Mouse (Mus musculus) kidney, postnatal 10 days (tissue): ENCODE data around the gene Plek.
"Not testable (repeated sequence)": the region's sequence is repeated elsewhere in the genome, so short reads cannot be mapped to it uniquely, and the experiment has no call there.

Experiments
- DNase-seq: peaks from one replicate; pipeline ENCODE4 v3.0.0; 2021; ENCODE audit warnings: mixed read lengths

Gene Plek

GRCm38 (mm10) chr11:17051545-17052475 is at the start of gene Plek, which contains the start of gene Cnrip1:
Gene Plek (minus strand): TSS chr11:17052381.
Gene Cnrip1 (plus strand): TSS chr11:17051586.
- DNase-seq: peak; percentile 83

GRCm38 (mm10) chr11:17086106-17086505 is 33.9 kb upstream of the Plek start:
- DNase-seq: no peak

- DNase-seq: no peak
Observed at GRCm38 (mm10) chr11:17083866-17084265, 31.7 kb upstream of the Plek start.

GRCm38 (mm10) chr11:17083455-17083854 is 31.3 kb upstream of the Plek start:
- DNase-seq: no peak

DNA sequence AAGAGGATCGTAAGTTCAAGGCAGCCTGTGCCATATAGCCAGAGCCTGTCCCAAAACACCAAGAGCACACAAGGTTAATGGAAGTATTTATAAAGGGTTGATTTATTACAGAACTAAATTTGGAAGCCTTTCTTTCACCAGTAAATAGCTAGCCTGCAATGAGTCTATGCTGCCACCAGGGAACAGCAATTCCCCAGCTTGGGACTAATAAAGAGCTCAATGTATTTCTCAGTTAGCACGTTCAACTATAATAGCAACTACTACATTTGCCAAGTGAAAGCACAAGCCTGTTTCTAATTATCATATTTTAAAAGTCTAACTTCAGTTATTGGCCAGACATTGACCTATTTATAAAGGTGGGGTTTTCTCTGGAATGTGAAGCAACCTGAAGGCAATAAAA is 30.8 kb upstream of the Plek start:
- peak; percentile 48 for DNase-seq

DNA sequence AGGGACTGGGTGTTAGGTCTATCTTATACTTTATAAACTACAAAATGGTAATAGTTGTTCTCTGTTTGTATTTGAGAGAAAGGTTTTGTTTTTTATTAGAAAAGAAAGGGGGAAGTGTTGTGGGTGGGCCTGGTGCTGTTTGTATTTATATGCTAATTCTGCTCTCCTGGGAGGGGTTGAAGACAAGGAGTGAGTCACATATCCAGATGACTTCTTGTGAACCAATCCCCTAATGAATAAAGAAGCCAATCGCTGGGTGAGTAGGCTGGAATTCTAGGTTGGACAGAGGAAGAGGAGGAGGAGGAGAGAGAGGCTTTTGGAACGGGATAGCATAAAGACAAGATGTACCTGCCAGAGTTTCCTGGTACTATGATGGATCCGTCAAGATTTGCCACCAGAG is 29.9 kb upstream of the Plek start:
- DNase-seq: no peak

DNA sequence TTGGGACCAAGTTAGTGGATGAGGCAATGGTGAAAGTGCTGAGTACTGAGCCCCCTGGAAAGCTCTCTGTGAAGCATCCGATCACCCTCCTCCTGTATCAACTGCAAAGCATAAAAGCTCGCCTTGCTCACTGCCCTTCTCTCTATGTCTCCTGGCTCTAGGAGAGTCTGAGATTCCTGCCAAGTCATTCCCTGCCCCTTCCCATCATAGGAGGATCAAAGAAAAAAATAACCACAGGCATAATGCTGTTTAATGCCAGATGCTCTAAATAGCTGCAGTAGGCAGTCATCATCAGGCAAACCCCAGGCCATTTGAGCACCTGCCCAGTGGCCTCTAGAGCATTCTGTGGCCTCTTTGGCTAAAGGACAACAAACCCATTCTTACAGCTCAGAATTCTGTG is 23.5 kb upstream of the Plek start:
- DNase-seq: no peak

DNA sequence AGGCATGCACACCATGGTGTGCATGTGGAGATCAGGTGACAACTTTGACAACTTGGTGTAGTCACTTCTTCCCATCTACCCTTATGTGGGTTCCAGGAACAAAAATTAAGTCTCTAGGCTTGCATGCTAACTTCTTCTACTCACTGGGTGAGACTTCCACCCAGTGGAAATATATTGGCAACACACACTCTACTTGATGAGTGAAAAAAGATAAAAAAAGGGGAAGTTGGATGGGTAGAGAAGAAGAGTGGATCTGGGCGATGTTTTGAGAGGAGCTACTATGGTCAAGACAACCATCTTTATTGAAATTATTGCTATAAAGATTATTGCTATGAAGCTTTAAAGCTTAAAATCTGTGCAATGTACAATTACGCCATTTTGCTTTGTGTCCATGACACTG is 17.2 kb upstream of the Plek start:
- not testable (repeated sequence) for DNase-seq

DNA sequence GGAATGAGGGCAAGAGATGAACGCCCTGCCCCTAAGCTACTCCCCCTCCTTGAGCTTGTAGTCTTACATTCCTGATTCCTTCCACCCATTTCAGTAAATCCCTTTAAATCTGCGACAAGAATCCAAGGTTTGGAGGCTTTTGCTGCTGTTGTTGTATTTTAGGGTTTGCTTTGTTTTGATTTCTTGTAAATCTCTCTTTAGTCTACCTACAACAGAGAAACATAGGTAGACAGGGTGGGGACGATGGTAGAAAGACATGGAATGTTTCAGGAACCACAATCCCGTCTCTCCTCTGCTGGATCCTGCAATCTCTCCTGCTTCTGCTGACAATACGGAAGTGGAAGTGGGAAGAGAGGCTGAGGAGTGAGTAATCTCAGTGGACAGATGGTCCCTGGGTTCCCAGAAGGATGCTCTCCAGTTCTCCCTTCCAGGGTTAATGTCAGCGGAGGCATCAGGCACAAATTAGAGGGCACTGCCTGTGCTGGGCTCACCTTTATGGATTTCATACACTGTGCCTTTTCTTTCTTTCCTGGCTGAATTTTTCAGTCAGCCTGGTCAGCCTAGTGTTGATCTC is 382 bp upstream of the Plek start:
- no peak for DNase-seq

- DNase-seq: no peak
Observed at GRCm38 (mm10) chr11:17045806-17046205, 6.4 kb downstream of the Plek start.

- DNase-seq: no peak
Observed at GRCm38 (mm10) chr11:17023984-17024383, 28.2 kb downstream of the Plek start.

GRCm38 (mm10) chr11:17023206-17023605 is 29.0 kb downstream of the Plek start:
- peak; percentile 30 for DNase-seq

DNA sequence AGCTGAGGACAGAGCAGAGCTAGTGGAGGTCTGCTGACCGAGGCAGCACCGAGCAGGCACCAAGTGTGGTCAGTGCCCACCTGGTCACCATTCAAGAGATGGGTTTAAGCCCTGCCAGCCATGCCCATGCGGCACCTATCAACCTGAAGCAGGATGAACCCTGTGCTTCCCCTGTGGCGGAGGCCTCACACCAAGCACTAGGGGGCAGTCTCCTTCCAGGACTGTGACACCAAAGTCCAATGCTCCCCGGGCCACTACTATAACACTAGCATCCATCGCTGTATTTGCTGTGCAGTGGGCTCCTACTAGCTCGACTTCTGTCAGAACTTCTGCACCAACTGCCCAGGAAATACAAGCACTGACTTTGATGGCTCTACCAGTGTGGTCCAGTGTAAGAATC is 32.9 kb downstream of the Plek start:
- DNase-seq: no peak

DNA sequence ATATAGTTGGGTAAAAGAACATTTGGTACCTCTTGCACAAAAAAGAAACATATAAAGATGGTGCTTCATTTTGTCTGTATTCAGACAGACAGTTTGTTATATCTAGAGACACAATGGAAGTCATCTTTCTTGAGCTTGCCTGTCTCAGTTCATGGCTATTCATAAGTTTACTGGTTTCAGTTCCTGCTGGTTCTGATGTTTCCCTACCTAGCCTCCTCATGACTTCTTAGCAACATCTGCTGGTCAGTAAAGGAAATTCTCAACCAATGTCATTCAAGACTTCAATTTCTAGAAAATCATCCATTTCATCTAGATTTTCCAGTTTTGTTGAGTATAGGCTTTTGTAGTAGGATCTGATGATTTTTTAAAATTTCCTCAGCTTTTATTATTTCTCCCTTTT is 39.2 kb downstream of the Plek start:
- DNase-seq: no peak

- no peak for DNase-seq
Observed at GRCm38 (mm10) chr11:17008498-17008941, 43.7 kb downstream of the Plek start.

DNA sequence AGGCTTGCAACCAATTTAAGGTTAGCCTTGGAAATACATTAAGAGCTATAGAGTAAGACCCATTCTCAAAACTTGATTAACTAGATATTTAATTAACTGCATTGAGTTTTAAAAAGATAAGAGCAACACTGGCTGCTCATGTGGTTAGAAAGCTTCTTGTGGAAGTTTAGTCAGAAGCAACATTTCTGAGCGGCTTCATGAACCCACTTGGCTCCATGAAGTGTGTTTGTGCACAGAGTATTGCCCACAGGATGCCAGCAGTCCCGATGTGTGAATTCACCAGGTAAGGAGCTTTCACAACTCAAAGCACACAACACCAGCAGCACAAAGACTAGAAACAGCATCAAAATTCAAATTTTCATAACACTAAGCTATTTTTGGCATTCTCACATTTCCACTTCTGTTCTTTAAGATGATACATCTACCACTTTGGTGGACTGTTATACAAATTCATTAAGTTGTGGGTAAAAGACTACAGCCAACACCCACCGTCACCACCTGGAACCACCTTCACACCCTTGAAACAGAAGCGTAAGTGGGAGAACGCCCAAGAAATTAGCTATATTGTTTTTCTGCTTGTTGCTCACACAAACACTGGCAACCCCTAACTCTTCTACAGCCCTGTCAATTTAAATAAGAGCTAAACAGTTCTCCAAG is 44.5 kb downstream of the Plek start:
- no peak for DNase-seq

GRCm38 (mm10) chr11:17006526-17006925 is 45.7 kb downstream of the Plek start:
- not testable (repeated sequence) for DNase-seq

GRCm38 (mm10) chr11:17004899-17005846 is 47.0 kb downstream of the Plek start:
- no peak for DNase-seq

- DNase-seq: no peak
Observed at GRCm38 (mm10) chr11:17003757-17004156, 48.4 kb downstream of the Plek start.

- no peak for DNase-seq
Observed at GRCm38 (mm10) chr11:17002739-17003373, 49.3 kb downstream of the Plek start.

- no peak for DNase-seq
Observed at GRCm38 (mm10) chr11:17000353-17001334, 51.5 kb downstream of the Plek start.
